Mouse (Mus musculus): ENCODE results near the gene Mov10.
A peak's percentile ranks its signal among the peaks of the same experiment; 100 is the strongest.
"Not testable (repeated sequence)": the region's sequence is repeated elsewhere in the genome, so short reads cannot be mapped to it uniquely, and the experiment has no call there.

Gene Mov10

GRCm38 (mm10) chr3:104817991-104818748, at the start of gene Mov10:
Mov10 (minus strand) TSS chr3:104818563.
- DNase-seq (ENCODE audit: low read depth, low spot score): peak; percentile 93

GRCm38 (mm10) chr3:104866674-104867073, 48.3 kb upstream of the Mov10 start:
- not testable (repeated sequence) for DNase-seq (ENCODE audit: low read depth, low spot score)

- peak; percentile 56 for DNase-seq (ENCODE audit: low read depth, low spot score)
Measured at GRCm38 (mm10) chr3:104865341-104865788, 47.0 kb upstream of the Mov10 start.

GRCm38 (mm10) chr3:104864651-104865340, 46.4 kb upstream of the Mov10 start:
- DNase-seq (ENCODE audit: low read depth, low spot score): peak; percentile 84

GRCm38 (mm10) chr3:104863786-104864650, 45.7 kb upstream of the Mov10 start, which contains the start of the genes St7l and Capza1:
St7l (plus strand) TSS chr3:104864005.
Capza1 (minus strand) TSS chr3:104864505.
- DNase-seq (ENCODE audit: low read depth, low spot score): peak; percentile 85

GRCm38 (mm10) chr3:104858560-104858959, 40.2 kb upstream of the Mov10 start:
- no peak for DNase-seq (ENCODE audit: low read depth, low spot score)

- peak; percentile 34 for DNase-seq (ENCODE audit: low read depth, low spot score)
Measured at GRCm38 (mm10) chr3:104856106-104856505, 37.7 kb upstream of the Mov10 start.

GRCm38 (mm10) chr3:104854866-104855265, 36.5 kb upstream of the Mov10 start:
- no peak for DNase-seq (ENCODE audit: low read depth, low spot score)

- no peak for DNase-seq (ENCODE audit: low read depth, low spot score)
Measured at GRCm38 (mm10) chr3:104854465-104854864, 36.1 kb upstream of the Mov10 start.

- DNase-seq (ENCODE audit: low read depth, low spot score): no peak
Measured at GRCm38 (mm10) chr3:104846601-104847000, 28.2 kb upstream of the Mov10 start.

- no peak for DNase-seq (ENCODE audit: low read depth, low spot score)
Measured at GRCm38 (mm10) chr3:104841049-104841448, 22.7 kb upstream of the Mov10 start.

GRCm38 (mm10) chr3:104835797-104836196, 17.4 kb upstream of the Mov10 start:
- no peak for DNase-seq (ENCODE audit: low read depth, low spot score)

- no peak for DNase-seq (ENCODE audit: low read depth, low spot score)
Measured at GRCm38 (mm10) chr3:104822413-104822812, 4.0 kb upstream of the Mov10 start.

- DNase-seq (ENCODE audit: low read depth, low spot score): no peak
Measured at GRCm38 (mm10) chr3:104820426-104820825, 2.1 kb upstream of the Mov10 start.

GRCm38 (mm10) chr3:104818749-104819134, 379 bp upstream of the Mov10 start:
- no peak for DNase-seq (ENCODE audit: low read depth, low spot score)

- peak; percentile 54 for DNase-seq (ENCODE audit: low read depth, low spot score)
Measured at GRCm38 (mm10) chr3:104817481-104817990, 827 bp downstream of the Mov10 start.

GRCm38 (mm10) chr3:104816130-104816529, 2.2 kb downstream of the Mov10 start:
- DNase-seq (ENCODE audit: low read depth, low spot score): no peak

GRCm38 (mm10) chr3:104815346-104815745, 3.0 kb downstream of the Mov10 start:
- DNase-seq (ENCODE audit: low read depth, low spot score): peak; percentile 95

- DNase-seq (ENCODE audit: low read depth, low spot score): peak; percentile 68
Measured at GRCm38 (mm10) chr3:104814746-104815145, 3.6 kb downstream of the Mov10 start.

GRCm38 (mm10) chr3:104813227-104813626, 5.1 kb downstream of the Mov10 start:
- DNase-seq (ENCODE audit: low read depth, low spot score): peak; percentile 43

GRCm38 (mm10) chr3:104812254-104812653, 6.1 kb downstream of the Mov10 start:
- DNase-seq (ENCODE audit: low read depth, low spot score): peak; percentile 71

All from R1 (cell line).